ENCODE assay signal across 37 mouse cellular contexts in the genomic region with DNA sequence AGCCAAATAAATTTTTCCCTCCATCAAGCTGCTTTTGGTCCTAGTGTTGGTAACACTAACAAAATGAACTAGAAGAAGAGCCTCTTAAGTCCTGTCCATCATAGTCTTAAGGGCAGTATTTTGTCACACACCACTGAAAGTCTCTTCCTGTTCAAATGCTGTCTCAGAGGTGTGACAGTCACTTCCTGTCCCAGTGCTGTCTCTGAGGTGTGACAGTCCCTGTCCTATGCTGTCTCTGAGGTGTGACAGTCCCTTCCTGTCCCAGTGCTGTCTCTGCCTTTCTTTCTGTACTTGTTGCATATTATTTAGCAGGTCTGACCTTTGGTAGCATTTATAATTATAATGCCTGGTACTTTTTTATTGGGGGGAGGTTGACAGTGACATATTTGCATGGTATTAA. TPM values are rescaled to one million over a fixed set of nuclear protein-coding genes. Genes with fewer than 3 reads are reported as not detected.
DNase-seq lines count a peak whose midpoint lies in the region; ATAC-seq and TF ChIP-seq lines count a peak whose summit lies in the region.
"Had no signal": no experiment of that assay in that cellular context is flagged by ENCODE, and none has a peak within 500 bp of the region (broad histone marks: within the 10 kb centered on the region; RNA-seq: fewer than 3 reads in every experiment).

No protein-coding gene starts in this region.

- H3K79me2 ChIP-seq in liver, adult 2 months (ENCODE audit: control insufficient read depth, insufficient read depth, low read length) = no peaks in the 10 kb centered on the region

- no peaks in the 10 kb centered on the region for H3K36me3 ChIP-seq in liver, adult 2 months (ENCODE audit: control insufficient read depth, insufficient read depth, low read length)
- no peaks in the 10 kb centered on the region for H3K36me3 ChIP-seq in liver, embryonic 11.5 days (ENCODE audit: control insufficient read depth, insufficient read depth, low read length)
- no peaks in the 10 kb centered on the region for H3K36me3 ChIP-seq in kidney, embryonic 15.5 days
- H3K36me3 ChIP-seq: G1E; heart, embryonic 10.5 days; heart, embryonic 15.5 days; hindbrain, embryonic 12.5 days; limb, embryonic 12.5 days; liver, embryonic 12.5 days; neural tube, embryonic 12.5 days had no signal

- no peaks in the 10 kb centered on the region for H3K27me3 ChIP-seq in liver, adult 2 months (ENCODE audit: control insufficient read depth, insufficient read depth, low read length)
- no peaks in the 10 kb centered on the region for H3K27me3 ChIP-seq in liver, embryonic 11.5 days (replicated peaks; ENCODE audit: control insufficient read depth, insufficient read depth, low read length)
- no peaks in the 10 kb centered on the region for H3K27me3 ChIP-seq in kidney, embryonic 15.5 days
- H3K27me3 ChIP-seq: heart, embryonic 15.5 days; hindbrain, embryonic 12.5 days; limb, embryonic 12.5 days; liver, embryonic 12.5 days; neural tube, embryonic 12.5 days had no signal

- TF ChIP-seq CTCF in liver, adult 2 months (IDR thresholded peaks at IDR 0.05; ENCODE audit: low read depth, low read length) = no peak

- ATAC-seq in liver, embryonic 11.5 days (replicated peaks; ENCODE audit: low FRiP score) = no peak
- ATAC-seq in CD4-positive, CD25-positive, alpha-beta regulatory T cell, adult 4 months = peak; percentile 43
- peak; percentile 83 for ATAC-seq in monocyte, adult 5-6 weeks (replicated peaks; ENCODE audit: insufficient number of reproducible peaks, low FRiP score, low TSS enrichment, poor library complexity, severe bottlenecking)
- no peak for ATAC-seq in kidney, embryonic 15.5 days (replicated peaks; ENCODE audit: low FRiP score)
- ATAC-seq: forebrain, embryonic 14.5 days; hindbrain, postnatal 0 days; intestine, postnatal 0 days; liver, embryonic 12.5 days; liver, postnatal 0 days had no signal

- H3K9ac ChIP-seq in liver, adult 2 months (ENCODE audit: low read depth, low read length) = no peak overlapping the region
- H3K9ac ChIP-seq in liver, embryonic 11.5 days (ENCODE audit: low read depth, low read length) = no peak overlapping the region
- H3K9ac ChIP-seq in kidney, embryonic 15.5 days = no peak overlapping the region
- H3K9ac ChIP-seq: heart, embryonic 15.5 days; hindbrain, embryonic 12.5 days; limb, embryonic 12.5 days; liver, embryonic 12.5 days; liver, postnatal 0 days; neural tube, embryonic 12.5 days had no signal

- no peak overlapping the region for H3K4me3 ChIP-seq in liver, adult 2 months (ENCODE audit: insufficient read depth, low read depth, low read length)
- no peak overlapping the region for H3K4me3 ChIP-seq in liver, embryonic 11.5 days (ENCODE audit: low read depth, low read length)
- H3K4me3 ChIP-seq in kidney, embryonic 15.5 days (replicated peaks) = no peak overlapping the region
- H3K4me3 ChIP-seq: heart, embryonic 10.5 days; heart, embryonic 15.5 days; hindbrain, embryonic 12.5 days; layer of hippocampus, adult 2 months; left cerebral cortex, adult 2 months; limb, embryonic 12.5 days; liver, embryonic 12.5 days; neural tube, embryonic 12.5 days had no signal

- no peak overlapping the region for H3K4me2 ChIP-seq in liver, embryonic 11.5 days
- no peak overlapping the region for H3K4me2 ChIP-seq in kidney, embryonic 15.5 days
- H3K4me2 ChIP-seq: heart, embryonic 15.5 days; hindbrain, embryonic 12.5 days; limb, embryonic 12.5 days; liver, embryonic 12.5 days; neural tube, embryonic 12.5 days had no signal

- no peaks in the 10 kb centered on the region for H3K9me3 ChIP-seq in liver, embryonic 11.5 days (ENCODE audit: control insufficient read depth, low read length)
- no peaks in the 10 kb centered on the region; the same call in 1 of the 2 replicates for H3K9me3 ChIP-seq in kidney, embryonic 15.5 days (replicated peaks)
- H3K9me3 ChIP-seq: heart, embryonic 10.5 days; heart, embryonic 15.5 days; hindbrain, embryonic 12.5 days; limb, embryonic 12.5 days; neural tube, embryonic 12.5 days had no signal

- H3K27ac ChIP-seq in liver, adult 2 months (replicated peaks; ENCODE audit: insufficient read depth, low read depth, low read length) = no peak overlapping the region
- no peak overlapping the region for H3K27ac ChIP-seq in liver, embryonic 11.5 days (ENCODE audit: low read depth, low read length)
- H3K27ac ChIP-seq in kidney, embryonic 15.5 days = no peak overlapping the region
- H3K27ac ChIP-seq: heart, embryonic 10.5 days; heart, embryonic 15.5 days; hindbrain, embryonic 12.5 days; hindbrain, postnatal 0 days; layer of hippocampus, adult 2 months; left cerebral cortex, adult 2 months; limb, embryonic 12.5 days; liver, embryonic 12.5 days; macrophage; neural tube, embryonic 12.5 days had no signal

- H3K4me1 ChIP-seq in liver, adult 2 months (ENCODE audit: control insufficient read depth, insufficient read depth, low read length) = no peaks in the 10 kb centered on the region
- no peaks in the 10 kb centered on the region for H3K4me1 ChIP-seq in liver, embryonic 11.5 days (replicated peaks; ENCODE audit: control insufficient read depth, insufficient read depth, low read length)
- 0 out of 2 replicates have a peak, but pooled peaks cover 7% of the 10 kb centered on the region for H3K4me1 ChIP-seq in kidney, embryonic 15.5 days
- H3K4me1 ChIP-seq: heart, embryonic 10.5 days; heart, embryonic 15.5 days; liver, embryonic 12.5 days; neural tube, embryonic 12.5 days had no signal

- DNase-seq in liver, adult 2 months (ENCODE audit: extremely low read depth, low read depth, low spot score) = peak; percentile 2
- no peak for DNase-seq in liver, embryonic 11.5 days (ENCODE audit: low spot score)
- no peak for DNase-seq in frontal cortex, postnatal 25 days (ENCODE audit: low spot score in 2 of 2)
- no peak for DNase-seq in layer of hippocampus, adult 18-20 months (ENCODE audit: low spot score in 2 of 2)
- DNase-seq: adrenal gland, postnatal 10 days; cerebellum, adult 11 months; cerebellum, adult 9-10 months; cerebellum, postnatal 36 days; gastrocnemius, postnatal 25 days; heart, adult 11 months; heart, postnatal 36 days; kidney, postnatal 25 days; liver, postnatal 0 days; midbrain, embryonic 14.5 days; thymus, postnatal 14 days had no signal

- no peak for TF ChIP-seq POLR2A in liver, adult 2 months (IDR thresholded peaks at IDR 0.05; ENCODE audit: extremely low read depth, insufficient read depth, low read length)

RNA-seq across cellular contexts. Expression of gene Gtf2a1l, which starts 32.4 kb away (rescaled TPM):
- not detected in 2 replicates for total RNA-seq in liver, adult 2 months (2014; rRNA removed)
- polyA plus RNA-seq in liver, adult 2 months (2012; rRNA removed) = not detected in 2 replicates
- 0.14 TPM in 1 of 2 replicates, not detected in the other for polyA plus RNA-seq in liver, embryonic 11.5 days (2014; fragmentation: Nextera tagmentation; extraction: Ambion mirVana)
- polyA plus RNA-seq in CD4-positive, CD25-positive, alpha-beta regulatory T cell, adult 4 months (2017; shearing (Covaris generic)) = not detected
- 2.0 to 2.5 TPM in 2 of 3 replicates, not detected in the other for total RNA-seq in monocyte, adult 5-6 weeks (2017)
- polyA plus RNA-seq in kidney, embryonic 15.5 days (2015; fragmentation: Nextera tagmentation; extraction: Ambion mirVana) = not detected in 2 replicates
- total RNA-seq in layer of hippocampus, adult 18-20 months (2021) = under 1 TPM in 1 of 2 experiments, not detected in 1; 0.35 TPM
- total RNA-seq: adrenal gland, postnatal 10 days; G1E; gastrocnemius, adult 18-20 months; gastrocnemius, postnatal 25 days; heart, postnatal 36 days; hindbrain, postnatal 0 days; layer of hippocampus, adult 2 months; layer of hippocampus, postnatal 14 days had no signal
- polyA plus RNA-seq: embryonic facial prominence, embryonic 11.5 days; forebrain, embryonic 14.5 days; G1E; heart, embryonic 10.5 days; intestine, postnatal 0 days; kidney, embryonic 14.5 days; limb, embryonic 12.5 days; liver, embryonic 12.5 days; liver, postnatal 0 days; macrophage; midbrain, embryonic 14.5 days; small intestine, adult 2 months; urinary bladder, adult 2 months had no signal

Comparison
In these comparisons a context has a peak if more than half of its experiments do, and no peak if none do; other contexts are left out.
1. ATAC-seq: peak in CD4-positive, CD25-positive, alpha-beta regulatory T cell, adult 4 months (single experiment) and monocyte, adult 5-6 weeks (single experiment); none in liver, embryonic 11.5 days (single experiment) and kidney, embryonic 15.5 days (single experiment).